Comparison of ENCODE assay signal across 15 mouse cellular contexts in the genomic region with DNA sequence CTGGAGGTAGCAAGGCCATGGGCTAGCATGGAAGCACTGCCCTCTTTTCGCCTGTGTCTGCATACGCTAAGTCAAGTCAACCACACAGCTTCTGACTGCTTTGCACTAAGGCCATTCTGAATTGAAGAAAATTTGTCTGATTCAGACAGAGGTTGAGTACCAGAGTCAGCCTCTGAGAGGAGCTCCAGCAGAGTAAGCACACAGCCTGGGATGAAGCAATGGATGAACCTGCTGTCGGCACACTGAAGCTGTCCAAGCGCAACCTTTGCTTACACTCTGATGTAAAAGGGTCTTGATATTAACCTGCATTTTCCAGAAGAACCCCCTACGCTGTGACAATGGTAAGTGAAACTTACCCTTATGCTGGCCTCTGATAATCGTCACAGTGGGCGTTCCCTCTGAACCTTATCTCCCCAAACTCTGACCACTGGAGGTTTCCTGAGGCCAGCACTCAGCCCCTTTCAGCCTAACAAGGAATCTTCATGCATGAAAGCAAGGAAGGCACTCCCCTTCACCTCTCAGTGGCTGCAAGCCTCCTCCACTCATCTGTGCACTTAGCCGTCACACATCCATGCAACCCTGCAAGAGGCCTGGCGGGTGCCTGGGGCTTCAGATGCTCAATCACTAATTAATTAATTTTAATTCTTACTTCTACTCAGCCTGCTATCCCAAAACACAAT. TPM values are rescaled to one million over a fixed set of nuclear protein-coding genes. Genes with fewer than 3 reads are reported as not detected.
DNase-seq lines count a peak whose midpoint lies in the region; ATAC-seq and TF ChIP-seq lines count a peak whose summit lies in the region.
"Had no signal": no experiment of that assay in that cellular context is flagged by ENCODE, and none has a peak within 500 bp of the region (broad histone marks: within the 10 kb centered on the region; RNA-seq: fewer than 3 reads in every experiment).

No protein-coding gene starts in this region.

- H3K4me1 ChIP-seq in forebrain, embryonic 12.5 days, result peaks cover 6% of the 10 kb centered on the region; the same call in 1 of the 2 replicates
- no peaks in the 10 kb centered on the region for H3K4me1 ChIP-seq in forebrain, embryonic 16.5 days (replicated peaks; ENCODE audit: control insufficient read depth, insufficient read depth, low read length)
- no peaks in the 10 kb centered on the region for H3K4me1 ChIP-seq in kidney, postnatal 0 days (replicated peaks; ENCODE audit: insufficient read depth, low read length)
- H3K4me1 ChIP-seq: limb, embryonic 15.5 days had no signal

- DNase-seq in kidney, postnatal 0 days (ENCODE audit: low spot score), result peak; percentile 52
- DNase-seq in kidney, adult 8-10 months, result no peak
- DNase-seq in c-Kit-negative CD71-positive TER-119-positive erythroid progenitor cells, embryonic 14.5 days (ENCODE audit: low read depth, low spot score), result peak; percentile 8
- no peak for DNase-seq in ovary, adult 18-20 months (ENCODE audit: low spot score)
- no peak for DNase-seq in adrenal gland, adult (ENCODE audit: inconsistent age in 2 of 2, low spot score in 1 of 2)
- DNase-seq: right cerebral cortex, adult 18-20 months had no signal

- H3K36me3 ChIP-seq in forebrain, embryonic 12.5 days (replicated peaks), result no peaks in the 10 kb centered on the region
- H3K36me3 ChIP-seq in forebrain, embryonic 16.5 days (ENCODE audit: control insufficient read depth, insufficient read depth), result no peaks in the 10 kb centered on the region
- H3K36me3 ChIP-seq in kidney, postnatal 0 days (ENCODE audit: insufficient read depth, low read length), result no peaks in the 10 kb centered on the region
- H3K36me3 ChIP-seq: limb, embryonic 15.5 days had no signal

- no peaks in the 10 kb centered on the region for H3K27me3 ChIP-seq in forebrain, embryonic 12.5 days
- H3K27me3 ChIP-seq in forebrain, embryonic 16.5 days (replicated peaks; ENCODE audit: control insufficient read depth, insufficient read depth, low read length), result no peaks in the 10 kb centered on the region
- H3K27me3 ChIP-seq in kidney, postnatal 0 days (ENCODE audit: insufficient read depth, low read length), result no peaks in the 10 kb centered on the region
- H3K27me3 ChIP-seq: limb, embryonic 15.5 days had no signal

- TF ChIP-seq CTCF in kidney, postnatal 0 days (IDR thresholded peaks at IDR 0.05; ENCODE audit: low read depth), result peak; percentile 24; the same call in 1 of the 2 replicates

- H3K27ac ChIP-seq in forebrain, embryonic 12.5 days, result no peak overlapping the region
- H3K27ac ChIP-seq in forebrain, embryonic 16.5 days (ENCODE audit: low read length), result no peak overlapping the region
- no peak overlapping the region for H3K27ac ChIP-seq in kidney, postnatal 0 days
- H3K27ac ChIP-seq: limb, embryonic 15.5 days had no signal

- 70% methylated on average over 9 of the region's 9 CpGs for WGBS in forebrain, embryonic 12.5 days
- 66% methylated on average over 9 of the region's 9 CpGs for WGBS in forebrain, embryonic 16.5 days
- WGBS in kidney, postnatal 0 days, result 55% methylated on average over 9 of the region's 9 CpGs

- ATAC-seq in forebrain, embryonic 12.5 days (ENCODE audit: low FRiP score), result peak; percentile 23; the same call in 1 of the 2 replicates
- no peak for ATAC-seq in forebrain, embryonic 16.5 days
- ATAC-seq in kidney, postnatal 0 days (replicated peaks; ENCODE audit: low FRiP score, low read depth), result peak; percentile 78; the same call in 1 of the 2 replicates
- peak; percentile 60 for ATAC-seq in megakaryocyte progenitor cell, adult 5-6 weeks (replicated peaks; ENCODE audit: poor library complexity)
- ATAC-seq: intestine, postnatal 0 days had no signal

- H3K4me2 ChIP-seq in forebrain, embryonic 12.5 days, result no peak overlapping the region
- H3K4me2 ChIP-seq in forebrain, embryonic 16.5 days (ENCODE audit: low read length), result no peak overlapping the region
- H3K4me2 ChIP-seq in kidney, postnatal 0 days (ENCODE audit: low read length), result no peak overlapping the region
- H3K4me2 ChIP-seq: limb, embryonic 15.5 days had no signal

- no peaks in the 10 kb centered on the region for H3K9me3 ChIP-seq in forebrain, embryonic 12.5 days
- H3K9me3 ChIP-seq in forebrain, embryonic 16.5 days (ENCODE audit: control insufficient read depth, low read length), result no peaks in the 10 kb centered on the region
- H3K9me3 ChIP-seq in kidney, postnatal 0 days (replicated peaks; ENCODE audit: low read length), result no peaks in the 10 kb centered on the region
- H3K9me3 ChIP-seq: limb, embryonic 15.5 days had no signal

- H3K9ac ChIP-seq in forebrain, embryonic 12.5 days, result no peak overlapping the region
- no peak overlapping the region for H3K9ac ChIP-seq in forebrain, embryonic 16.5 days (replicated peaks; ENCODE audit: low read depth, low read length)
- H3K9ac ChIP-seq in kidney, postnatal 0 days (ENCODE audit: low read depth, low read length), result no peak overlapping the region
- H3K9ac ChIP-seq: limb, embryonic 15.5 days had no signal

- no peak overlapping the region for H3K4me3 ChIP-seq in forebrain, embryonic 12.5 days (replicated peaks)
- no peak overlapping the region for H3K4me3 ChIP-seq in forebrain, embryonic 16.5 days (replicated peaks; ENCODE audit: low read length)
- H3K4me3 ChIP-seq in kidney, postnatal 0 days (replicated peaks; ENCODE audit: low read depth, low read length), result no peak overlapping the region
- H3K4me3 ChIP-seq: limb, embryonic 15.5 days had no signal

RNA-seq across cellular contexts. Expression of gene Nobox, which starts 45.3 kb away (rescaled TPM):
- polyA plus RNA-seq in forebrain, embryonic 12.5 days (2016; fragmentation: Nextera tagmentation; extraction: Ambion mirVana), result not detected in 2 replicates
- polyA plus RNA-seq in forebrain, embryonic 16.5 days (2015; fragmentation: Nextera tagmentation; extraction: Ambion mirVana), result not detected in 2 replicates
- not detected in 2 replicates for polyA plus RNA-seq in kidney, postnatal 0 days (2015; fragmentation: Nextera tagmentation; extraction: Ambion mirVana)
- total RNA-seq in megakaryocyte progenitor cell, adult 5-6 weeks (2015), result not detected in 2 replicates
- total RNA-seq in megakaryocyte progenitor cell, adult 5-6 weeks (2017), result not detected in 2 replicates
- total RNA-seq: layer of hippocampus, postnatal 25 days had no signal
- polyA plus RNA-seq: C2C12; forebrain, embryonic 11.5 days; gonadal fat pad, adult 2 months; intestine, postnatal 0 days; limb, embryonic 15.5 days had no signal

Comparison
In these comparisons a context has a peak if more than half of its experiments do, and no peak if none do; other contexts are left out.
1. DNase-seq: peak in kidney, postnatal 0 days (single experiment) and c-Kit-negative CD71-positive TER-119-positive erythroid progenitor cells, embryonic 14.5 days (single experiment); none in kidney, adult 8-10 months (0 of 2), ovary, adult 18-20 months (single experiment) and adrenal gland, adult (0 of 2).